Mouse (Mus musculus) midbrain, embryonic 16.5 days (tissue): ENCODE results near the gene Ypel3. TPM values are rescaled to one million over a fixed set of nuclear protein-coding genes. Genes with fewer than 3 reads are reported as not detected.
"Not testable (repeated sequence)": the region's sequence is repeated elsewhere in the genome, so short reads cannot be mapped to it uniquely, and the experiment has no call there.

Experiments
- ATAC-seq: fragments of 200-750 bp; cut with Nextera tagmentation; 2 replicates; pipeline ENCODE4 v1.8.0; 2017; ENCODE audit warnings: moderate TSS enrichment
- H3K27ac ChIP-seq: fragments of 300-500 bp; sonication (generic); 2 replicates; pipeline ENCODE4 v1.5.1; 2014; ENCODE audit warnings: mild to moderate bottlenecking, low read length, mixed read lengths
- H3K27me3 ChIP-seq: fragments of 300-500 bp; sonication (generic); 2 replicates; pipeline ENCODE4 v1.6.1; 2014; ENCODE audit warnings: low read depth, low read length, mixed read lengths; ENCODE audit not compliant: control insufficient read depth, insufficient read depth
- H3K36me3 ChIP-seq: fragments of 300-500 bp; sonication (generic); 2 replicates; pipeline ENCODE4 v1.6.1; 2014; ENCODE audit warnings: mild to moderate bottlenecking, low read length, moderate library complexity, mixed read lengths; ENCODE audit not compliant: control insufficient read depth, insufficient read depth
- H3K4me1 ChIP-seq: fragments of 300-500 bp; sonication (generic); 2 replicates; pipeline ENCODE4 v1.6.1; 2014; ENCODE audit warnings: mild to moderate bottlenecking, low read length, mixed read lengths; ENCODE audit not compliant: control insufficient read depth, insufficient read depth
- H3K4me2 ChIP-seq: fragments of 300-500 bp; sonication (generic); 2 replicates; pipeline ENCODE4 v1.6.1; 2014; ENCODE audit warnings: mild to moderate bottlenecking, low read length, mixed read lengths
- H3K4me3 ChIP-seq: fragments of 300-500 bp; sonication (generic); 2 replicates; pipeline ENCODE4 v1.5.1; 2014; ENCODE audit warnings: low read depth, mild to moderate bottlenecking, low read length, moderate library complexity, mixed read lengths
- H3K9ac ChIP-seq: fragments of 300-500 bp; sonication (generic); 2 replicates; pipeline ENCODE4 v1.6.1; 2014; ENCODE audit warnings: low read depth, low read length, mixed read lengths
- H3K9me3 ChIP-seq: fragments of 300-500 bp; sonication (generic); replicated peaks from 2 replicates; pipeline ENCODE4 v1.6.1; 2014; ENCODE audit warnings: mild to moderate bottlenecking, low read length, mixed read lengths; ENCODE audit not compliant: control insufficient read depth, poor library complexity, severe bottlenecking
- WGBS: fragments of 180-500 bp; shearing (Covaris S2); extraction: QIAGEN DNeasy Blood & Tissue Kit; methylation state at CpG from one replicate; pipeline ENCODE4 v1.1.7; 2014; 5-methylcytosine and 5-hydroxymethylcytosine counted together
- polyA plus RNA-seq: library from polyadenylated mRNA; unstranded; fragments of >200 nt; fragmentation: Nextera tagmentation; extraction: Ambion mirVana; gene quantifications from 2 replicates; pipeline ENCODE4 v1.2.1, GENCODE M21; 2015

Ypel3 gene
- polyA plus RNA-seq, 1 experiment from 2014 or later = 191 TPM

DNA sequence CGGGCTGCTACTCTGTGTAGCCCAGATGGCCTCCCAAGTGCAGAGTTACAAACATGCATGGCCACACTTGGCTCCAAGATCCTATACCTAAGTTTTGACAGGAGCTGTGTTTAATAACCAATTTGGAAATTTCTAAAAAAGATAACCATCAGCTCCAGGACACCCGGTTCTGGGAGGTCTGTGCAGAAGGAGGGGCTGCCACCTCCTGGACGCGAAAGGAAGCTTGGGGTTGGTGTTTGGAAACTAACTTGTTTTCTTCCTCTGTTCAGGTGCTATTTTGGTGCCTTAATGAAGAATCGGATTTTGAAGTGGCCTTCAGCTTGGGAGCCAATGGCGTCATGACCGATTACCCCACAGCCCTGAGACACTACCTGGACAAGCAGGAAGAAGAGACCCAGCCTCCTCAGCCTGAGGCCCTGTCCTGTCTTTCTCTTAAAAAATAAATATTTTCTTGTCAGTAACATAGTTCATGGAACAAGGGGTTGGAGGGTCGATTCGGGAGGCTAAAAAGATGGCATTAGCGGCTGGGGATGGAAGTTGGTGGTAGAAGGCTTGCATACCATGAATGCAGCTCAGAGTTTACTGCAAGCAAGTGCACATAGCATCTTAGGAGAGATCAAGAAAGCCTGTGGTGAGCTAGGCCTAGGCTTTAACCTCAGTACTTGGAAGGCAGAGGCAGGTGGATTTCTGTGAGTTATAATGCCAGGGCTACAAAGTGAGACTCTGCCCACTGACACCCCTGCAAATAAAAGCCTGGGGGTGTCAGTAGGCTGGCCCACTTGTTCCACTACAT lies 1.4 kb upstream of the Ypel3 start:
- ATAC-seq = no peak
- Histone ChIP-seq H3K36me3 (no peaks in the 10 kb centered on the region), H3K4me2 (no peak overlapping the region), H3K4me3 (no peak overlapping the region), H3K9me3 (no peaks in the 10 kb centered on the region), H3K4me1 (peaks cover 29% of the 10 kb centered on the region), H3K9ac (peak overlapping the region; percentile 96; the same call in 1 of the 2 replicates), H3K27ac (0 out of 2 replicates have a peak overlapping the region, but pooled peaks have one; percentile 91), H3K27me3 (no peaks in the 10 kb centered on the region)
- 88% methylated on average over 10 of the region's 10 CpGs for WGBS

DNA sequence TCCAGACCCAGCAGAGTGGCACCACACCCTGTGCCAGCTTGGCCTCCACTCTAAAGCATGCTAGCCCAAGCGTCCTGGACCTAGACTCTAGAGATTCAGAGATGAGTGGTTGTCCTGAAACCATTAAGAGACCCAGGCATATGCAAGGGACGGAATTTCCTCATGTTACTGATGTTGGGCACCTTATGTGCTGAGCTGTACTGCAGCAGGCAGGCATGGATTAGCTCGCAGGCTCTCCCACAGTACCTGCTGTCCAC lies 849 bp upstream of the Ypel3 start:
- peak overlapping the region; percentile 95 for H3K4me2 ChIP-seq
- no peaks in the 10 kb centered on the region for H3K9me3 ChIP-seq
- no peak overlapping the region for H3K4me3 ChIP-seq
- peaks cover 29% of the 10 kb centered on the region for H3K4me1 ChIP-seq
- no peaks in the 10 kb centered on the region for H3K27me3 ChIP-seq
- H3K36me3 ChIP-seq = no peaks in the 10 kb centered on the region
- no peak for ATAC-seq
- H3K27ac ChIP-seq = peak overlapping the region; percentile 91; the same call in 1 of the 2 replicates
- WGBS = 67% methylated on average over 3 of the region's 3 CpGs
- peak overlapping the region; percentile 96; the same call in 1 of the 2 replicates for H3K9ac ChIP-seq

DNA sequence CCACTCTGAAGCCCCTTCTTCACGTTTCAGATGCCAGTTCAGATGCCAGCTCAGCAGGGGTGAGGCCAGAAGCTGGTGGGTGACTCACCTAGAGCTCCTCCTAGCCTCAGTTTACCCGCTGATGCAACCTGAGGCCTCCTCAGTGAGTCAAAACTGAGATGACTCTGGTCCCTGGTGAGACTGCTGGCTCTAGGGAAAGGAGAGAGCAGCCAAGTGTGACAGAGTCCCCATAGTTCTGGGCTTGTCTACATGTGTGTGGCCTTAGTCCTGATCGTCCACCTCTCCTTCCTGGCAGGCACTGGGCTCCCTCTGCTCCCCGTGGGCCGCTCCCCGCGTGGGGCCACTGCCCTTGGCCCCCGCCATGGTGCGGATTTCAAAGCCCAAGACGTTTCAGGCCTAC lies 721 bp downstream of the Ypel3 start:
- no peak; the same call in 1 of the 2 replicates for ATAC-seq
- WGBS = 37% methylated on average over 10 of the region's 10 CpGs

DNA sequence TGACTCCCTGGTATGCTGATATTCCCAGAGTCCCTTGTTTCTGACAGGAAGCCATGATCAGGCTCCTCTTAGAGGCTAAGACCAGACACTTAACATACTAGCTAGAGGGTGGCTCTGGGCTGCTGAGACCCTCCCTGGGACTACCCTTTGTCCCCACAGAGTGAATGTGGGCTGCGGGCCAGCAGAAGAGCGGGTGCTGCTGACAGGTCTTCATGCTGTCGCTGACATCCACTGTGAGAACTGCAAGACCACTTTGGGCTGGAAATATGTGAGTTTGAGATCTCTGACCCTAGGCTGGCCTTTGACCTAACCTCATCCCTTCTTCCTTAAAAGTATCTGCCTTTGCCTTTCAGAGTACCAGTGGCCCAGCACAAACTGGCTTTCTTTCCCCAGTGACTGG lies 1.4 kb downstream of the Ypel3 start:
- Histone ChIP-seq H3K9ac (peak overlapping the region; percentile 96; the same call in 1 of the 2 replicates), H3K4me3 (no peak overlapping the region), H3K4me1 (peaks cover 32% of the 10 kb centered on the region), H3K9me3 (no peaks in the 10 kb centered on the region), H3K4me2 (peak overlapping the region; percentile 95; the same call in 1 of the 2 replicates), H3K27ac (no peak overlapping the region), H3K27me3 (no peaks in the 10 kb centered on the region), H3K36me3 (no peaks in the 10 kb centered on the region)
- no peak for ATAC-seq
- WGBS = 74% methylated on average over 3 of the region's 3 CpGs

More for the DNA sequence above, 721 bp downstream of the Ypel3 start:
- H3K4me1 ChIP-seq = peaks cover 32% of the 10 kb centered on the region
- H3K27ac ChIP-seq = peak overlapping the region; percentile 91
- H3K4me3 ChIP-seq = peak overlapping the region; percentile 90
- no peaks in the 10 kb centered on the region for H3K9me3 ChIP-seq
- H3K4me2 ChIP-seq = peak overlapping the region; percentile 95
- peak overlapping the region; percentile 96 for H3K9ac ChIP-seq
- no peaks in the 10 kb centered on the region for H3K27me3 ChIP-seq
- H3K36me3 ChIP-seq = no peaks in the 10 kb centered on the region

DNA sequence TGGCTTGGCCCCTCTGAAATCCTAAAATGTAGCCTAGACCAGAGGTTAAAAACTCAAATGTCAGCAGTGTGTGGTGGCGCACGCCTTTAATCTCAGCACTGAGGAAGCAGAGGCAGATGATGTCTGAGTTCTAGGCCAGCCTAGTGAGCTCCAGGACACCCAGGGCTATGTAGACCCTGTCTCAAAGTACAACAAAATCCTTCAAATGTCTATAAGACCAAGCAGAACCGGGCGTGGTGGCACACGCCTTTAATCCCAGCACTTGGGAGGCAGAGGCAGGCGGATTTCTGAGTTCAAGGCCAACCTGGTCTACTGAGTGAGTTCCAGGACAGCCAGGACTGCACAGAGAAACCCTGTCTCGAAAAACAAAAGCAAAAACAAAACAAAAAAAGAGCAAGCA lies 2.3 kb downstream of the Ypel3 start:
- not testable (repeated sequence) for H3K9ac ChIP-seq, H3K36me3 ChIP-seq, H3K27ac ChIP-seq, H3K27me3 ChIP-seq, H3K4me3 ChIP-seq, ATAC-seq, H3K4me2 ChIP-seq, H3K9me3 ChIP-seq
- peaks cover 32% of the 10 kb centered on the region for H3K4me1 ChIP-seq
- 86% methylated on average over 7 of the region's 7 CpGs for WGBS

DNA sequence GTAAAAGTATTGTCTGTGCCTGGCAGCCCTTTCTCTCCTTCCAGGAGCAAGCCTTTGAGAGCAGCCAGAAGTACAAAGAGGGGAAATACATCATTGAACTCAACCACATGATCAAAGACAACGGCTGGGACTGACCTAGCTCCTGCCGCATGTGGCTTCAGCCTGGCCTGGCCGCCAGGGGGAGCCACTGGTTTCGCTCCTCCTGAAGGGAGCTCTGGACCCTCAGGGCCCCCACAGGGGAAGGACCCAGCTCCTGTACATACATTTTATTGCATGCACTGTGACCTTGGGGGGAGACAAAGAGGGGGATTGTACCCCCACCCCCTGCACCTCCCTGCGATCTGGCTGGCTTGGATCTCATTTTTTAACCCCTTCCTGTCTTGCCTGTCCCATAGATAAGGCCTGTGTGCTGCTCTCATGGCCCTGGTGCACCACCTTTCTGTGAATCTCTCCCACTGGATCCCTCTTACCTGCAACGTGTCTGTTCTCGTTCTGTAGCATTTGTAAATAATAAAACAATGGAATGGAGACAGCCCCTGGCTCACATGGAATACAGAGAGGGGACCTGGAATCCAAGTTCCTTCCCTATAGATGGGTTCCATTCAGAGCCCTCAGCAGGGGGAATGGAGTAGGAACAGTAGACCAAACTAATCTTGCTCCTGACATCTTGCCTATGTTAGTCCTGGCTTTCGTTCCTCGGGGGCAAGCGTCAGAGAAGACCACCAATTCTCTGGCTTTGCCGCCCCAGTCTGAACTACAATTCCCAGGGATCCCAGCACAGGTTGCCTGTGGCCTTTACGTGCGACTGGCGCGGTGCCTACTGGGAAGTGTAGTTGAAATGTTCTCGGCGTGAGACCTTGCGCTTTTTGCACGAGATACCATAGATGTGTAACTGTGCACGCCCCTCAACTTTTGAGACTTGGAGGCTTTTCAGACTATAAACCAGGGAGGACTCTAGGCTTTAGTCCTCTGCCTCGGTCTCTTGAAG lies 3.5 kb downstream of the Ypel3 start:
- peak overlapping the region; percentile 69 for H3K9ac ChIP-seq
- peaks cover 11% of the 10 kb centered on the region; the same call in 1 of the 2 replicates for H3K36me3 ChIP-seq
- H3K4me2 ChIP-seq = peak overlapping the region; percentile 73
- WGBS = under 1% methylated on average over 21 of the region's 21 CpGs
- H3K4me3 ChIP-seq = peak overlapping the region; percentile 40
- no peaks in the 10 kb centered on the region for H3K9me3 ChIP-seq
- no peaks in the 10 kb centered on the region for H3K27me3 ChIP-seq
- ATAC-seq = peak; percentile 77
- H3K27ac ChIP-seq = peak overlapping the region; percentile 73
- peaks cover 32% of the 10 kb centered on the region for H3K4me1 ChIP-seq

DNA sequence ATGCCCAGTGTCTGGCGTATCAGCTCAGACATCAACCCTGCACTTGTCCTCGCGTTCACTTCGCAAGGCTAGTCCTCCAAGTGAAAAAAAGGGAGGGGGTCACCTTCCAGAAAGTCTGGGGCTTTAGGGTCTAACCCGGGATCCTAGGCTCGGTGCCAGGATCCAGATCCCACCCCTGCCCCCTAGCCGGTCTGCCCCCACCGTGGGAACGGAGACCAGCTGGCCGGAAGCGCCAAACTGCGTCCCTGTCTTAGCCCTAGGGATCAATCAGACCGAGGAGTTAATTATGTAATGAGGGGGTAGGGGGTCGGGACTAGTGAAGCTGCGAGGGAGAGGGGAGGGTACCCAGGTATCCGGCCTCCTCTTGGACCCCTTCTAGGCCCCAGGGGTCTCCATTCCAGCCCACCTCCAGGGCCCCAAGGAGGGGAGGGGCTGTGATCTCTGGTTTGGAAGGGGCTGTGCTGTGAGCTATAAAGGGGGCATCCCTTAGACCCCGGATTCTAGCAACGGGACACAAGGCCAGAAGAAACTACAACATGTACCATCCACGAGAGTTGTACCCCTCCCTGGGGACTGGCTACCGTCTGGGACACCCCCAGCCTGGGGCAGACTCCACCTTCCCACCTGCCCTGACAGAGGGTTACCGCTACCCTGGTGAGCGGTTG lies 4.3 kb downstream of the Ypel3 start, which contains the start of gene Tbx6:
Gene Tbx6 (plus strand): TSS at position 513 of the 665 bp plus-strand sequence.
- Histone ChIP-seq H3K9me3 (no peaks in the 10 kb centered on the region), H3K27ac (peak within 1 kb of the TSS; percentile 73), H3K9ac (peak within 1 kb of the TSS; percentile 69), H3K27me3 (no peaks in the 10 kb centered on the region), H3K36me3 (peaks cover 14% of the 10 kb centered on the region; the same call in 1 of the 2 replicates), H3K4me3 (peak within 1 kb of the TSS; percentile 40), H3K4me1 (peaks cover 27% of the 10 kb centered on the region), H3K4me2 (peak within 1 kb of the TSS; percentile 73)
- peak; percentile 7; the same call in 1 of the 2 replicates for ATAC-seq
- WGBS = 6% methylated on average over 22 of the region's 22 CpGs

DNA sequence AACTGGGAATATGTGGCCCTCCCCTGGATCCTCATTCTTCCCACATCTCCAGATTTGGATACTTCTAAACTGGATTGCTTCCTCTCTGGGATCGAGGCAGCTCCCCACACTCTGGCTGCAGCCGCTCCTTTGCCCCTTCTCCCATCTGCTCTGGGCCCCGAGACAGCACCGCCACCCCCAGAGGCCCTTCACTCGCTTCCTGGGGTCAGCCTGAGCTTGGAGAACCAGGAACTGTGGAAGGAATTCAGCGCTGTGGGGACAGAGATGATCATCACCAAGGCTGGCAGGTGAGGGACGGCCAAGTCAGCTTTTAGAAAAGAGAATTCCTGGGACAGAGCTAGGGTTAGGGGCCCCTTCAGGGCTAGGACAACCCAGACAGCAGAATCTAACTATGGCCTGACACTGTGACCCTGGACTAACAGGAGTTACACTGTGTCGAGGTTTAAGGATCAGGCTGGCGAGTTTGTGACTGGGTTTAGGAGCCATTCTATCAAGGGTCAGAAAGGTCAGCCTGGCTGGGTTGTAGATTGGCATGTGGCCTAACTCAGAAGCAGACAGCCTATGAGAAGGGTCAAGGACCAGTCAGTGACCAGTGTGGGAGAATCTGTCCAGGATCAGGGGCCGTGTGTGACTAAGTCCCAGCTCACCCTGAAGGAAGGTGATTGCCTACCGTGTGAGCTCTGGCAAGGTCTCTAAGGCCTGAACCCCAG lies 5.1 kb downstream of the Ypel3 start:
- Histone ChIP-seq H3K4me3 (no peak overlapping the region), H3K9ac (peak overlapping the region; percentile 69; the same call in 1 of the 2 replicates), H3K36me3 (peaks cover 19% of the 10 kb centered on the region), H3K9me3 (no peaks in the 10 kb centered on the region), H3K4me1 (peaks cover 26% of the 10 kb centered on the region), H3K27me3 (no peaks in the 10 kb centered on the region), H3K27ac (no peak overlapping the region), H3K4me2 (peak overlapping the region; percentile 73; the same call in 1 of the 2 replicates)
- 40% methylated on average over 11 of the region's 11 CpGs for WGBS
- ATAC-seq = no peak
